Mouse (Mus musculus) heart, embryonic 11.5 days (tissue): Measurements from ENCODE around the gene Gh. TPM values are rescaled to one million over a fixed set of nuclear protein-coding genes. Genes with fewer than 3 reads are reported as not detected.
"Not testable (repeated sequence)": the region's sequence is repeated elsewhere in the genome, so short reads cannot be mapped to it uniquely, and the experiment has no call there.

Experiments
- ATAC-seq: fragments of 200-750 bp; cut with Nextera tagmentation; replicated peaks from 2 replicates; pipeline ENCODE4 v1.8.0; 2017; ENCODE audit warnings: moderate library complexity; ENCODE audit not compliant: insufficient number of reproducible peaks, low FRiP score, low TSS enrichment
- H3K27ac ChIP-seq: fragments of 300-500 bp; sonication (generic); 2 replicates; pipeline ENCODE4 v1.5.1; 2014; ENCODE audit warnings: mild to moderate bottlenecking, low read depth, low read length
- H3K27me3 ChIP-seq: fragments of 300-500 bp; sonication (generic); 2 replicates; pipeline ENCODE4 v1.6.1; 2014; ENCODE audit warnings: mild to moderate bottlenecking, low read length, mixed read lengths; ENCODE audit not compliant: control insufficient read depth, insufficient read depth
- H3K36me3 ChIP-seq: fragments of 300-500 bp; sonication (generic); 2 replicates; pipeline ENCODE4 v1.6.1; 2014; ENCODE audit warnings: mild to moderate bottlenecking, low read length, moderate library complexity, mixed read lengths; ENCODE audit not compliant: control insufficient read depth, insufficient read depth
- H3K4me1 ChIP-seq: fragments of 300-500 bp; sonication (generic); 2 replicates; pipeline ENCODE4 v1.6.1; 2014; ENCODE audit warnings: low read length; ENCODE audit not compliant: control insufficient read depth, insufficient read depth
- H3K4me2 ChIP-seq: fragments of 300-500 bp; sonication (generic); 2 replicates; pipeline ENCODE4 v1.6.1; 2014; ENCODE audit warnings: mild to moderate bottlenecking, moderate library complexity
- H3K4me3 ChIP-seq: fragments of 300-500 bp; sonication (generic); 2 replicates; pipeline ENCODE4 v1.5.1; 2014; ENCODE audit warnings: low read depth, low read length
- H3K9ac ChIP-seq: fragments of 300-500 bp; sonication (generic); 2 replicates; pipeline ENCODE4 v1.6.1; 2014; ENCODE audit warnings: mild to moderate bottlenecking, low read depth, low read length, moderate library complexity
- H3K9me3 ChIP-seq: fragments of 300-500 bp; sonication (generic); replicated peaks from 2 replicates; pipeline ENCODE4 v1.6.1; 2016; ENCODE audit warnings: low read length; ENCODE audit not compliant: control insufficient read depth
- WGBS: fragments of 180-500 bp; shearing (Covaris S2); extraction: QIAGEN DNeasy Blood & Tissue Kit; methylation state at CpG from one replicate; pipeline ENCODE4 v1.1.7; 2014; ENCODE audit not compliant: insufficient replicate concordance; 5-methylcytosine and 5-hydroxymethylcytosine counted together
- polyA plus RNA-seq: library from polyadenylated mRNA; unstranded; fragments of >200 nt; fragmentation: Nextera tagmentation; extraction: Ambion mirVana; gene quantifications from 2 replicates; pipeline ENCODE4 v1.2.1, GENCODE M21; 2014

Gh gene
- not detected in 2 replicates for polyA plus RNA-seq

DNA sequence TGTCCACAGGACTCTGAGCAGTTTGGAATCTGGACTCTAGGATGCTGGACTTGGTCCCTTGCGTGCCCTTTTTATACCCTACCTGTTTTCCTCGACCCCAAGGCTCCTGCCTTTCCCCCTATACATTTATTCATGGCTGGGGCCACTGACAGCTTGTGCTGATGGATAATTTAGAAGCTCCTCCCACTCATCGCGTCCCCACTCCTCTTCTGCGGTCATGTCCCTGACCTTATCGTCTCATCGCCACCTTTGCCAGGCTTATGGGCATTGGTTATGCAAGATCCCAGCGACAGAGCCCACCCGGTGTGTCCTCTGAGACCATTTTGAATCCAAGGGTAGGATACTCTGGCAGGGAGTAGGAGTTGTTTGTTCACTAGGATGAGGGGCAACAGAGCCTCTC is at the start of gene Gh:
TSS of gene Gh (minus strand) at position 101 of the 400 bp plus-strand sequence.
- Histone ChIP-seq H3K36me3 (no peaks in the 10 kb centered on the region), H3K4me3 (no peak within 1 kb of the TSS), H3K27me3 (no peaks in the 10 kb centered on the region), H3K9me3 (no peaks in the 10 kb centered on the region), H3K4me2 (no peak within 1 kb of the TSS), H3K4me1 (no peaks in the 10 kb centered on the region), H3K27ac (no peak within 1 kb of the TSS), H3K9ac (no peak within 1 kb of the TSS)
- no peak for ATAC-seq
- whole genome bisulfite sequencing: 76% methylated on average over 9 of the region's 9 CpGs

DNA sequence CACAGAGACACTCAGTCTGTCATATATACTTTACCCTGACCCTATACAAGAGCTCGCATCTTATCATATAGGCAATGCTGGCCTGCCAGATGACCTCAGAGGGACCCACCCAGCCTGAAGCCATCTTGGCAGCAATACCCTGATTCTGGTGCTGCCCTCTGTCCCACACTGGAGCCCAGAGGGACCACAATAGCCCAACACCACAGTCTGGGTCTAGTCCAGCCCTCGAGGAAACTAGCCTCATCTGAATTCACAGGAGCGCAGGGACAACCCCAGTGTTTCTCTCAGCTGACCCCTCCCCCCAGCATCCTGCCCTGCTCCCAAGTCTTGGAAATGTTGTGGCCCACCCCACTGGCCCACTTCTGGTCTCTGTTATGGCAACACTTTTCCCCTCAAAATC is 49.6 kb upstream of the Gh start:
- peaks cover 12% of the 10 kb centered on the region for H3K4me1 ChIP-seq
- no peaks in the 10 kb centered on the region for H3K36me3 ChIP-seq
- WGBS: 49% methylated on average over 3 of the region's 3 CpGs
- no peak overlapping the region for H3K4me2 ChIP-seq
- no peak overlapping the region for H3K4me3 ChIP-seq
- H3K27me3 ChIP-seq: no peaks in the 10 kb centered on the region
- no peaks in the 10 kb centered on the region for H3K9me3 ChIP-seq
- no peak overlapping the region for H3K27ac ChIP-seq
- H3K9ac ChIP-seq: no peak overlapping the region
- no peak for ATAC-seq

GRCm38 (mm10) chr11:106350853-106351252 is 49.2 kb upstream of the Gh start:
- no peaks in the 10 kb centered on the region for H3K27me3 ChIP-seq
- no peaks in the 10 kb centered on the region for H3K36me3 ChIP-seq
- H3K4me1 ChIP-seq: peaks cover 11% of the 10 kb centered on the region
- no peaks in the 10 kb centered on the region for H3K9me3 ChIP-seq
- no peak for ATAC-seq
- H3K27ac ChIP-seq: no peak overlapping the region
- H3K9ac ChIP-seq: no peak overlapping the region
- 51% methylated on average over 5 of the region's 5 CpGs for WGBS
- no peak overlapping the region for H3K4me2 ChIP-seq
- no peak overlapping the region for H3K4me3 ChIP-seq

GRCm38 (mm10) chr11:106349772-106350171 is 48.1 kb upstream of the Gh start:
- no peak for ATAC-seq
- H3K9me3 ChIP-seq: no peaks in the 10 kb centered on the region
- WGBS: 75% methylated on average over 6 of the region's 6 CpGs
- H3K4me1 ChIP-seq: 0 out of 2 replicates have a peak, but pooled peaks cover 7% of the 10 kb centered on the region
- no peak overlapping the region for H3K27ac ChIP-seq
- no peaks in the 10 kb centered on the region for H3K36me3 ChIP-seq
- no peaks in the 10 kb centered on the region for H3K27me3 ChIP-seq
- no peak overlapping the region for H3K4me2 ChIP-seq
- H3K4me3 ChIP-seq: no peak overlapping the region
- H3K9ac ChIP-seq: no peak overlapping the region

DNA sequence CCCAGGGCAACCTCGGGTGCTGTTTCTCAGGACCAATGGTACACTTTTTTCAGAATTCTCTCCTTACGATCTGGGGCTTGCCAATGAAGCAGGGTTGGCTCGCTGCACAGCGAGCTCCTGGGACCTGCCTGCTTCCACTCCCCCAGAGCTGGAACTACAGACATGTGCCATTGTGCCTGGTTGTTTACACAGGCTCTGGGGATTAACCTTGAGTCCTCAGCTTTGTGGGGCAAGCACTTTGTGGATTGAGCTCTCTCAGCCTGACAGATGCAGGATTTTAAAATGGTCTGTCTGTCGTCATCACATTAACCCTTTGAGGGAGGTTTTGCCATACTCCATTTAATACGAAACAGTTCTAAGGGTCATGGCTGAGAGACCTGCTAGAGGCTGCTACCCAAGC is 43.2 kb upstream of the Gh start:
- Histone ChIP-seq H3K27ac (no peak overlapping the region), H3K36me3 (no peaks in the 10 kb centered on the region), H3K4me3 (no peak overlapping the region), H3K4me2 (no peak overlapping the region), H3K4me1 (peaks cover 3% of the 10 kb centered on the region), H3K9me3 (no peaks in the 10 kb centered on the region), H3K27me3 (no peaks in the 10 kb centered on the region), H3K9ac (no peak overlapping the region)
- no peak for ATAC-seq
- 55% methylated on average over 6 of the region's 6 CpGs for WGBS

GRCm38 (mm10) chr11:106340990-106341520 is 39.4 kb upstream of the Gh start:
- no peak overlapping the region for H3K9ac ChIP-seq
- no peak for ATAC-seq
- H3K9me3 ChIP-seq: no peaks in the 10 kb centered on the region
- H3K4me3 ChIP-seq: no peak overlapping the region
- 57% methylated on average over 9 of the region's 9 CpGs for WGBS
- no peaks in the 10 kb centered on the region for H3K36me3 ChIP-seq
- no peak overlapping the region for H3K27ac ChIP-seq
- no peaks in the 10 kb centered on the region for H3K27me3 ChIP-seq
- peaks cover 3% of the 10 kb centered on the region for H3K4me1 ChIP-seq
- no peak overlapping the region for H3K4me2 ChIP-seq

- not testable (repeated sequence) for H3K4me1 ChIP-seq, H3K4me3 ChIP-seq, H3K27me3 ChIP-seq, H3K9ac ChIP-seq, H3K9me3 ChIP-seq, ATAC-seq, H3K4me2 ChIP-seq, H3K27ac ChIP-seq, H3K36me3 ChIP-seq
- WGBS: 81% methylated on average over 4 of the region's 4 CpGs
Observed at GRCm38 (mm10) chr11:106339323-106339722, 37.7 kb upstream of the Gh start.

GRCm38 (mm10) chr11:106338870-106339269 is 37.2 kb upstream of the Gh start:
- Histone ChIP-seq H3K4me2 (no peak overlapping the region), H3K4me3 (no peak overlapping the region), H3K27me3 (no peaks in the 10 kb centered on the region), H3K9ac (no peak overlapping the region), H3K36me3 (no peaks in the 10 kb centered on the region), H3K27ac (no peak overlapping the region), H3K9me3 (no peaks in the 10 kb centered on the region), H3K4me1 (peaks cover 7% of the 10 kb centered on the region)
- 70% methylated on average over 7 of the region's 7 CpGs for WGBS
- no peak for ATAC-seq

- Histone ChIP-seq H3K9ac (no peak overlapping the region), H3K4me1 (peaks cover 7% of the 10 kb centered on the region), H3K36me3 (no peaks in the 10 kb centered on the region), H3K9me3 (no peaks in the 10 kb centered on the region), H3K27ac (no peak overlapping the region), H3K27me3 (no peaks in the 10 kb centered on the region), H3K4me2 (no peak overlapping the region), H3K4me3 (no peak overlapping the region)
- 72% methylated on average over 5 of the region's 5 CpGs for WGBS
- ATAC-seq: no peak
Observed at GRCm38 (mm10) chr11:106338029-106338428, 36.4 kb upstream of the Gh start.
